Mouse (Mus musculus): Measurements from ENCODE around the gene Hook2. TPM values are rescaled to one million over a fixed set of nuclear protein-coding genes. Genes with fewer than 3 reads are reported as not detected.

Hook2 gene
- polyA plus RNA-seq, 1 experiment from 2014 or later, result 24.2 TPM

DNA sequence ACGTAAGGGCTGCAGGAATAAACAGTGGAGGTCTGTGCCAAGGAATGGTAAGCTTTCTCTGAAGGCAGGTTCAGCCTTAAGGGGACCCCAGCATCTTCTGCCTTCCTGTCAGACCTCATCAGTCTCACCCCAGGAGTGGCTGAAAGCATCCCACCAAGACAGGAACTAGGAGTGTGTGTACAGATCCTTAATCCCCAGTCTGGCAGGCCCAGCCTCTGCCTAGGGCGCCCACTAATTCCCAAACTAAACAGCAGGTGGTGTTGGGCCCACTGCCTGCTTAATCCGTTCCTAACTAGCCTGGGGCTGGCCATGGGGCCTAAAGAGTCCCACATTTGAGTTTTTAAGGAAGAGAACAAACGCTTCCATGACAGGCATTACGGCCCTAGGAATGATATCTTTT is 26.8 kb downstream of the Hook2 start:
- Histone ChIP-seq H3K4me2 (ENCODE audit: low read depth, low read length) (no peak overlapping the region), H3K9ac (ENCODE audit: low read length) (no peak overlapping the region), H3K4me1 (replicated peaks; ENCODE audit: control insufficient read depth, insufficient read depth, low read length) (no peaks in the 10 kb centered on the region), H3K27ac (ENCODE audit: low read length) (no peak overlapping the region), H3K27me3 (ENCODE audit: control insufficient read depth, insufficient read depth, low read depth, low read length) (peaks cover 13% of the 10 kb centered on the region), H3K4me3 (ENCODE audit: low read length) (no peak overlapping the region), H3K9me3 (ENCODE audit: control insufficient read depth, low read length) (no peaks in the 10 kb centered on the region), H3K36me3 (ENCODE audit: control insufficient read depth, insufficient read depth, low read length) (peaks cover 16% of the 10 kb centered on the region)
- no peak for ATAC-seq (ENCODE audit: low read depth)
- WGBS, result 46% methylated on average over 5 of the region's 5 CpGs

DNA sequence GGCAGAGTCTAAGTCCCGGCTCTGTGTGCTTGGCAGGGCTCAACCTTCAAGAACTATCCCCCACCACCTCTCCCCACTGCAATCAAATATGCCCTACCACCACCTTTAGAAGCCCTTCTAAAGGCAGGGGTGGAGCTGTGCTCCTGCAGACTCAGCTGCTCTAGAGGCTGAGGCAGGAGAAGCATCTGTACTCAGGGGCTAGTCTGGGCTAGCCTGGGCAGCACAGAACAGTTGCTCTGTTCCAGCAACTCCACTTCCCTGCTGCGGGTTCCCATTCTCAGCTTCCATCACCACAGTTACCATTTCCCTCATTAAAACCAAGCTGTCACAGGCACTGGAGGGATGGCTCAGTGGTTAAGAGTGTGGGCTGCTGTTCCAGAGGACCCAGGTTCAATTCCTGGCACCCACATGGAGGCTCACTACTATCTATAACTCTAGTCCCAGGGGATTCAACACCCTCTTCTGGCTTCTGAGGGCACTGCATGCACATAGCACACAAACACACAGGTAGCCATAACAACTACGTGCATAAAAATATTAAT is 31.2 kb downstream of the Hook2 start:
- peaks cover 13% of the 10 kb centered on the region for H3K4me1 ChIP-seq (replicated peaks; ENCODE audit: control insufficient read depth, insufficient read depth, low read length)
- H3K9me3 ChIP-seq (ENCODE audit: control insufficient read depth, low read length), result no peaks in the 10 kb centered on the region
- H3K27ac ChIP-seq (ENCODE audit: low read length), result no peak overlapping the region
- H3K4me3 ChIP-seq (ENCODE audit: low read length), result no peak overlapping the region
- H3K36me3 ChIP-seq (ENCODE audit: control insufficient read depth, insufficient read depth, low read length), result peaks cover 23% of the 10 kb centered on the region
- H3K9ac ChIP-seq (ENCODE audit: low read length), result no peak overlapping the region
- no peak overlapping the region for H3K4me2 ChIP-seq (ENCODE audit: low read depth, low read length)
- H3K27me3 ChIP-seq (ENCODE audit: control insufficient read depth, insufficient read depth, low read depth, low read length), result no peaks in the 10 kb centered on the region
- no peak for ATAC-seq (ENCODE audit: low read depth)
- 93% methylated on average over 3 of the region's 3 CpGs for WGBS

DNA sequence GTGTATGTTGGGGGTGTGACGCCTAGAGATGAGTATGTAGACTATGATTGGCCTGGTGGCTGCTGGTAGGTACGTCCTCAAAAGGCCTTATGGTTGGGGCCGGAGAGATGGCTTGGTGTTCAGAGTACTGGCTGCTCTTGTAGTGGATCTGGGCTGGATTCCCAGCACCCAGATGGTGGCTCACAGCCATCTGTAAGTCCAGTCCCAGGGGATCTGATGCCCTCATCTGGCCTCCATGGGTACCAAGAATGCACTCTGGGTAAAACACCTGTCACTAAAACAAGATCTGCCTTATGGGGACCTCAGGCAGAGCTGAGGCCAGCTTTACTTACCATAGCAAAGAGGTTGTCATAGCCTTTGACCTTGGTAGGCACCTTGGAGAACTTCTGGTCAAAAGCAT is 33.4 kb downstream of the Hook2 start:
- H3K36me3 ChIP-seq (ENCODE audit: control insufficient read depth, insufficient read depth, low read length), result peaks cover 12% of the 10 kb centered on the region

DNA sequence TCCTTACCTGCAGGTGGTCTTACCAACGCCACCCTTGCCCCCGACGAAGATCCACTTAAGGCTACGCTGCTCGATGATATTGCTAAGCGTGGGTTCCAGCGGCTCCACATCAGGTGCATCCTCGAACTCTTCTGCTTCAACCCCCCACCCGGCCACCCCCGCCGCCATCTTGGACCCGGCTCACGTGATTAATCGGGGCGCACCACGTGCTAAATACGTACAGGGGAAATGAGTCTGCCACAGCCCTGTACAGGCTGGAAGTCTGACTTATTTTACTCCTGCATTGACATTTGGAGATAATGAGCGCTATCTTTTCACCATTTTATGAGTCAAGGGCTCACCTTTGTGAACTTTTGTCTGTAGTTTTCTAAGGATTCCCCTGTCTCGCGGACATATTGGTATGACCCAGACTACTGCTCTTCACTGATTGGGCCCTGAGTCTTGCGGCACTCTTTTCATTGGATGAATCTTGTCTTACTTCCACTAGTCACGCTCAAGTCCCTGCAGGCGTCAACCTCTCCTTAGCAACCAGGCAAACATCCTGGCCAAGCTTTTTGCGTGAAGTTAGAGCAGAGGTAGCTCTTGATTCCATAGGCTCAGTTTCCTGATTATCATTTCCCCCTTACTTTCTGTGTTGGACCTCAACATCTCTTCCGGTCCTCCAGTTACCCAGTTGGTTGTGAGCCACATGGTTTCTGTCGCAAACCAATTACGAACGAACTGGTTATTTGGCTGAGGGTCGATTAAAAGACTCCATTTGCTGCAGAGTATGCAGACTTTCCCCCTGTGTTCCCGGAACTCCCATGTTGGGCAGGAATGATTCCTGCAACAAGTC is 34.9 kb downstream of the Hook2 start, which contains the start of gene Asna1:
Asna1 (minus strand) TSS at position 184 of the 835 bp plus-strand sequence.
- no peaks in the 10 kb centered on the region for H3K27me3 ChIP-seq (ENCODE audit: control insufficient read depth, insufficient read depth, low read depth, low read length)
- H3K9me3 ChIP-seq (ENCODE audit: control insufficient read depth, low read length), result no peaks in the 10 kb centered on the region
- peak within 1 kb of the TSS; percentile 98 for H3K4me3 ChIP-seq (ENCODE audit: low read length)
- H3K4me2 ChIP-seq (ENCODE audit: low read depth, low read length), result peak within 1 kb of the TSS; percentile 92
- peaks cover 24% of the 10 kb centered on the region for H3K4me1 ChIP-seq (replicated peaks; ENCODE audit: control insufficient read depth, insufficient read depth, low read length)
- WGBS, result 5% methylated on average over 30 of the region's 30 CpGs
- H3K27ac ChIP-seq (ENCODE audit: low read length), result peak within 1 kb of the TSS; percentile 77
- peaks cover 17% of the 10 kb centered on the region for H3K36me3 ChIP-seq (ENCODE audit: control insufficient read depth, insufficient read depth, low read length)
- peak; percentile 92 for ATAC-seq (ENCODE audit: low read depth)
- peak within 1 kb of the TSS; percentile 80 for H3K9ac ChIP-seq (ENCODE audit: low read length)

More for the DNA sequence above, 33.4 kb downstream of the Hook2 start:
- Histone ChIP-seq H3K4me1 (replicated peaks; ENCODE audit: control insufficient read depth, insufficient read depth, low read length) (peaks cover 23% of the 10 kb centered on the region), H3K27ac (ENCODE audit: low read length) (no peak overlapping the region), H3K9me3 (ENCODE audit: control insufficient read depth, low read length) (no peaks in the 10 kb centered on the region), H3K4me3 (ENCODE audit: low read length) (no peak overlapping the region; the same call in 1 of the 2 replicates), H3K4me2 (ENCODE audit: low read depth, low read length) (no peak overlapping the region), H3K27me3 (ENCODE audit: control insufficient read depth, insufficient read depth, low read depth, low read length) (no peaks in the 10 kb centered on the region), H3K9ac (ENCODE audit: low read length) (no peak overlapping the region)
- 96% methylated on average over 3 of the region's 3 CpGs for WGBS
- no peak for ATAC-seq (ENCODE audit: low read depth)

DNA sequence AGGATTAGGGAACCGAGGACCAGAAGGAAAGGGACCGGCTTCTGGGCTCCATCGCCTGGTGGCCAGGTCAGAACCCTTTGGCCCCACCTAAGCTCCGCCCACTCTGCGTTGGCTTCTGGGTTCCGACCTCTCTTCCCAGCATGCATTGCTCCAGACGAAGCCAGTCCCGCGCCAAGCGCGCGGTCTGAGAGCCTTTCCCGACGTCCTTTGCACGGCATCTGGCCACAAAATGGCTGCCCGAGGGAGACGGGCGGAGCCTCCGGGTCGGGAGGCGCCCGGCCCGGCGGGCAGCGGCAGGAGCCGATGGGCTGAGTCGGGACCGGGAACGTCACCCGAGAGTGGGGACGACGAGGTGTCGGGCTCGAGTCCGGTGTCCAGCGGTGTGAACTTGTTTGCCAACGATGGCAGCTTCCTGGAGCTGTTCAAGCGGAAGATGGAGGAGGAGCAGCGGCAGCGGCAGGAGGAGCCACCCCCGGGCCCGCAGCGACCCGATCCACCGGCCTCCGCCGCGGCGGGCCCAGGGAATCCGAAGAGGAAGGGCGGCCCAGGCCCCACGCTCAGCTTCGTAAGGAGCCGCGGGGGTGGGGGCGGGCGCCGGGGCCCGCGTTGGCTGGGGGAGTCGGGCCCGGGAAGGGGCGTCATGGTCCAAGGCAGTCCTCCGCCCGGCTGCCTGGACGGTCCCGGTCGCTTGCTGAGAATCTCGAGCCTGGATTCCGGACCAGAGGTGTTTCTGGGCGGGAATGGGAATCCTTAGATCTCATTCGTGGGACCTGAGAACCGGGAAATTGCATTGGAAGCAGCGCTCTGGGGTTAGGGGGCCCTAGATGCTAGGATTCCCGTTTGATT is 36.5 kb downstream of the Hook2 start, which contains the start of gene Trir:
Trir (plus strand) TSS at position 154 of the 846 bp plus-strand sequence.
- peak; percentile 84 for ATAC-seq (ENCODE audit: low read depth)
- WGBS, result under 1% methylated on average over 75 of the region's 75 CpGs
- Histone ChIP-seq H3K36me3 (ENCODE audit: control insufficient read depth, insufficient read depth, low read length) (peaks cover 30% of the 10 kb centered on the region), H3K27me3 (ENCODE audit: control insufficient read depth, insufficient read depth, low read depth, low read length) (no peaks in the 10 kb centered on the region), H3K4me1 (replicated peaks; ENCODE audit: control insufficient read depth, insufficient read depth, low read length) (peaks cover 24% of the 10 kb centered on the region), H3K9me3 (ENCODE audit: control insufficient read depth, low read length) (no peaks in the 10 kb centered on the region), H3K9ac (ENCODE audit: low read length) (peak within 1 kb of the TSS; percentile 100), H3K4me3 (ENCODE audit: low read length) (peak within 1 kb of the TSS; percentile 98), H3K27ac (ENCODE audit: low read length) (peak within 1 kb of the TSS; percentile 87), H3K4me2 (ENCODE audit: low read depth, low read length) (peak within 1 kb of the TSS; percentile 92)

DNA sequence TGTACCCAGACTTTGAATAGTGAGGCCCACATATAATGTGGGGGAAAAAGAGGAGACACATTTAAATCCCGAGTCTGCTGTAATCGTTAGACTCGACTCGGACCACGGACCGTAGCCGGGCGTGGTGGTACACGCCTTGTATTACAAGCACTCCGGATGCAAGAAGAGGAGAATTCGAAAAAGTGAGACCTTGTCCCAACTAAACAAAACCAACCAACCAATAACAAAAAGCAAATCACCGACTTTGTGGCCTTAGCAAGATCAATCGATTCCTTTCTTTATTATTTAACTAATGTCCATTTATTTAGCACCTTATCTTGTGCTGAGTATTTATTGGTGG is 37.1 kb downstream of the Hook2 start:
- Histone ChIP-seq H3K4me2 (ENCODE audit: low read depth, low read length) (peak overlapping the region; percentile 90), H3K4me1 (replicated peaks; ENCODE audit: control insufficient read depth, insufficient read depth, low read length) (peaks cover 24% of the 10 kb centered on the region), H3K36me3 (ENCODE audit: control insufficient read depth, insufficient read depth, low read length) (peaks cover 35% of the 10 kb centered on the region), H3K4me3 (ENCODE audit: low read length) (peak overlapping the region; percentile 98), H3K27me3 (ENCODE audit: control insufficient read depth, insufficient read depth, low read depth, low read length) (no peaks in the 10 kb centered on the region), H3K9me3 (ENCODE audit: control insufficient read depth, low read length) (no peaks in the 10 kb centered on the region), H3K27ac (ENCODE audit: low read length) (peak overlapping the region; percentile 87), H3K9ac (ENCODE audit: low read length) (peak overlapping the region; percentile 100)
- ATAC-seq (ENCODE audit: low read depth), result no peak
- under 1% methylated on average over 13 of the region's 13 CpGs for WGBS

DNA sequence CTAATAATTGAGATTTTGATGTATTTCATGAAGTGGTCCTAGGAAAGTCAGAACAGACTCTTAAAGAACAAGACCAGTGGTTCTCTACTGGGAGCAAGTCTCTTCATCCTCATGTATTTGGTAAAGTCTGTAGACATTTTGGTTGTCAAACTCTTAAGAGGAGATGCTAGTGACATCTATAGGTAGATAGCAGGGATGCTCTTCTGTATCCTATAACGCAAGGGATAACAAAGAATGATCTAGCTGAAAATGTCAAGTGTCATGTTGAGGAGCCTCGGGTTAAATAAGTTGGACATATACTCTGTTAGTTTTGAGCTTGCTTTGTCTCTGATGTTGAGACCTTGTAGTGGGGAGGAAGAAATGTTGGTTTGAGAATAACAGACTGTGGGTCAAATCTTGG is 37.5 kb downstream of the Hook2 start:
- ATAC-seq (ENCODE audit: low read depth), result no peak
- WGBS, result 13% methylated on average over 2 of the region's 2 CpGs

DNA sequence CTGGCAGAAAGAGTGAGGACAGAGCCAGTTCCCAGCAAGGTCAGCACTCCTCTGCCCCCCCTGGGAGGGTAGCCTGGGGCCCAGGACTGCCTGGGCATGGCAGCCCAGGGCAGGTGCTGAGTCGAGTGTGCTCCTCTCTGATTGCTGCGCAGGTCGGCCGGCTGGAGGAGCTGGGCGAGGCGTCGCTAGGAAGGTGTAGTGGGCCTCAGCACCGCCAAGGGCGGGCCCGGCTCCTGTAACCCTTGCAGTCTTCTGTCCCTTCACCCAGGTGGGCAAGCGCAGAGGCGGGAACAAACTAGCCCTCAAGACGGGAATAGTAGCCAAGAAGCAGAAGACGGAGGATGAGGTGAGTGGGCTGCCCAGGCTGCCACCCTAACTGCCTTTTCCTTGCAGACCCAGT is 38.9 kb downstream of the Hook2 start:
- H3K4me1 ChIP-seq (replicated peaks; ENCODE audit: control insufficient read depth, insufficient read depth, low read length), result peaks cover 21% of the 10 kb centered on the region
- H3K9ac ChIP-seq (ENCODE audit: low read length), result no peak overlapping the region
- no peaks in the 10 kb centered on the region for H3K9me3 ChIP-seq (ENCODE audit: control insufficient read depth, low read length)
- H3K27ac ChIP-seq (ENCODE audit: low read length), result no peak overlapping the region
- ATAC-seq (ENCODE audit: low read depth), result no peak
- no peaks in the 10 kb centered on the region for H3K27me3 ChIP-seq (ENCODE audit: control insufficient read depth, insufficient read depth, low read depth, low read length)
- no peak overlapping the region for H3K4me2 ChIP-seq (ENCODE audit: low read depth, low read length)
- 81% methylated on average over 14 of the region's 14 CpGs for WGBS
- H3K36me3 ChIP-seq (ENCODE audit: control insufficient read depth, insufficient read depth, low read length), result peaks cover 34% of the 10 kb centered on the region
- H3K4me3 ChIP-seq (ENCODE audit: low read length), result no peak overlapping the region

More for the DNA sequence above, 37.5 kb downstream of the Hook2 start:
- no peaks in the 10 kb centered on the region for H3K9me3 ChIP-seq (ENCODE audit: control insufficient read depth, low read length)
- peaks cover 39% of the 10 kb centered on the region for H3K36me3 ChIP-seq (ENCODE audit: control insufficient read depth, insufficient read depth, low read length)
- H3K9ac ChIP-seq (ENCODE audit: low read length), result peak overlapping the region; percentile 100
- peak overlapping the region; percentile 98 for H3K4me3 ChIP-seq (ENCODE audit: low read length)
- H3K27me3 ChIP-seq (ENCODE audit: control insufficient read depth, insufficient read depth, low read depth, low read length), result no peaks in the 10 kb centered on the region
- no peak overlapping the region for H3K27ac ChIP-seq (ENCODE audit: low read length)
- H3K4me2 ChIP-seq (ENCODE audit: low read depth, low read length), result peak overlapping the region; percentile 90
- peaks cover 24% of the 10 kb centered on the region for H3K4me1 ChIP-seq (replicated peaks; ENCODE audit: control insufficient read depth, insufficient read depth, low read length)

Measured in lung, embryonic 16.5 days (tissue).